Mouse (Mus musculus) heart, embryonic 12.5 days (tissue): ENCODE data around the gene Agxt. TPM values are rescaled to one million over a fixed set of nuclear protein-coding genes. Genes with fewer than 3 reads are reported as not detected.

Experiments used
- polyA plus RNA-seq: library from polyadenylated mRNA; unstranded; fragments of >200 nt; fragmentation: Nextera tagmentation; extraction: Ambion mirVana; gene quantifications from 2 replicates; pipeline ENCODE4 v1.2.1, GENCODE M21; 2016

The Agxt gene
- polyA plus RNA-seq, 1 experiment from 2014 or later = not detected

Other genes starting within 250 kb of the Agxt start
- 0.17 and 0.18 TPM in 2 replicates for gene Ankmy1, start 232.3 kb upstream of the Agxt start, polyA plus RNA-seq
- gene Dusp28, start 228.3 kb upstream of the Agxt start, polyA plus RNA-seq = 10.3 and 11.0 TPM in 2 replicates
- gene Rnpepl1, start 224.5 kb upstream of the Agxt start, polyA plus RNA-seq = 37.2 and 38.9 TPM in 2 replicates
- gene Capn10, start 200.9 kb upstream of the Agxt start, polyA plus RNA-seq = 18.2 and 19.1 TPM in 2 replicates
- 0.35 and 1.0 TPM in 2 replicates for gene Gpr35, start 184.4 kb upstream of the Agxt start, polyA plus RNA-seq
- gene Aqp12, start 128.9 kb upstream of the Agxt start, polyA plus RNA-seq = not detected in 2 replicates
- gene Kif1a, start 33.3 kb upstream of the Agxt start, polyA plus RNA-seq = 7.4 and 7.7 TPM in 2 replicates
- not detected in 2 replicates for gene 2310007B03Rik, start 25.7 kb downstream of the Agxt start, polyA plus RNA-seq
- 0.11 and 0.17 TPM in 2 replicates for gene Crocc2, start 33.5 kb downstream of the Agxt start, polyA plus RNA-seq
- gene Sned1, start 100.6 kb downstream of the Agxt start, polyA plus RNA-seq = 7.2 and 8.1 TPM in 2 replicates
- gene Mterf4, start 170.7 kb downstream of the Agxt start, polyA plus RNA-seq = 20.2 and 20.7 TPM in 2 replicates
- gene Ppp1r7, start 207.6 kb downstream of the Agxt start, polyA plus RNA-seq = 59.6 and 65.9 TPM in 2 replicates
- gene Pask, start 208.2 kb downstream of the Agxt start, polyA plus RNA-seq = 9.8 and 10.8 TPM in 2 replicates
- 0.27 and 1.2 TPM in 2 replicates for gene Ano7, start 238.7 kb downstream of the Agxt start, polyA plus RNA-seq